In genomic region chr9:80026017-80026416, GRCm38 (mm10) we compare ENCODE assay signal across 8 mouse cellular contexts. TPM values are rescaled to one million over a fixed set of nuclear protein-coding genes. Genes with fewer than 3 reads are reported as not detected.
DNase-seq lines count a peak whose midpoint lies in the region; ATAC-seq lines count a peak whose summit lies in the region.

No protein-coding gene starts in this region.

- no peaks in the 10 kb centered on the region for H3K9me3 ChIP-seq in hindbrain, embryonic 10.5 days
- no peaks in the 10 kb centered on the region for H3K9me3 ChIP-seq in hindbrain, embryonic 16.5 days (ENCODE audit: control insufficient read depth, low read length)
- no peaks in the 10 kb centered on the region for H3K9me3 ChIP-seq in embryonic facial prominence, embryonic 10.5 days
- H3K9me3 ChIP-seq in heart, embryonic 14.5 days (ENCODE audit: control insufficient read depth, low read length): no peaks in the 10 kb centered on the region

- WGBS in hindbrain, embryonic 10.5 days: 3% methylated on average over 2 of the region's 2 CpGs
- WGBS in hindbrain, embryonic 16.5 days: 2% methylated on average over 2 of the region's 2 CpGs
- 2% methylated on average over 2 of the region's 2 CpGs for WGBS in embryonic facial prominence, embryonic 10.5 days
- WGBS in heart, embryonic 14.5 days: 0% methylated on average over 2 of the region's 2 CpGs

- H3K9ac ChIP-seq in hindbrain, embryonic 16.5 days (ENCODE audit: low read depth, low read length): no peak overlapping the region
- no peak overlapping the region for H3K9ac ChIP-seq in heart, embryonic 14.5 days (ENCODE audit: low read length)

- H3K4me1 ChIP-seq in hindbrain, embryonic 10.5 days (replicated peaks): 0 out of 2 replicates have a peak, but pooled peaks cover 3% of the 10 kb centered on the region
- no peaks in the 10 kb centered on the region for H3K4me1 ChIP-seq in hindbrain, embryonic 16.5 days (ENCODE audit: control insufficient read depth, insufficient read depth, low read depth, low read length)
- H3K4me1 ChIP-seq in embryonic facial prominence, embryonic 10.5 days: no peaks in the 10 kb centered on the region
- H3K4me1 ChIP-seq in heart, embryonic 14.5 days (ENCODE audit: control insufficient read depth in 2 of 2, insufficient read depth in 2 of 2, low read length in 2 of 2): peaks cover 4 to 13% of the 10 kb centered on the region in 2 experiments

- H3K27ac ChIP-seq in hindbrain, embryonic 10.5 days: no peak overlapping the region
- no peak overlapping the region for H3K27ac ChIP-seq in hindbrain, embryonic 16.5 days (ENCODE audit: low read depth, low read length)
- H3K27ac ChIP-seq in embryonic facial prominence, embryonic 10.5 days (replicated peaks): no peak overlapping the region
- peak overlapping the region in 1 of 2 experiments; percentile 54; a peak in 1 of 4 replicates for H3K27ac ChIP-seq in heart, embryonic 14.5 days (replicated peaks in 1 of 2; ENCODE audit: control insufficient read depth in 1 of 2, insufficient read depth in 1 of 2, low read depth in 2 of 2, low read length in 2 of 2)

- DNase-seq in hindbrain, embryonic 10.5 days (ENCODE audit: low spot score): peak; percentile 66
- peak; percentile 67 for DNase-seq in adrenal gland, adult 2 months
- DNase-seq in embryonic facial prominence, embryonic 10.5 days (ENCODE audit: low spot score): peak; percentile 72
- peak; percentile 60 for DNase-seq in layer of hippocampus, adult 11-12 months (ENCODE audit: low spot score)
- DNase-seq in lung, postnatal 14 days: peak; percentile 81
- DNase-seq in skeletal muscle tissue, adult 2 months (ENCODE audit: low read depth, low spot score): peak; percentile 62

- no peak for ATAC-seq in hindbrain, embryonic 16.5 days
- no peak for ATAC-seq in heart, embryonic 14.5 days (ENCODE audit: insufficient number of reproducible peaks, insufficient read depth, low FRiP score, low read depth)

- no peak overlapping the region for H3K4me2 ChIP-seq in hindbrain, embryonic 16.5 days (ENCODE audit: low read length)
- H3K4me2 ChIP-seq in heart, embryonic 14.5 days (ENCODE audit: low read length): peak overlapping the region; percentile 11; the same call in 1 of the 2 replicates

- no peak overlapping the region for H3K4me3 ChIP-seq in hindbrain, embryonic 10.5 days
- no peak overlapping the region for H3K4me3 ChIP-seq in hindbrain, embryonic 16.5 days (ENCODE audit: low read length)
- no peak overlapping the region for H3K4me3 ChIP-seq in embryonic facial prominence, embryonic 10.5 days
- no peak overlapping the region for H3K4me3 ChIP-seq in heart, embryonic 14.5 days (ENCODE audit: control insufficient read depth in 1 of 2, insufficient read depth in 1 of 2, low read depth in 1 of 2, low read length in 2 of 2)

- no peaks in the 10 kb centered on the region for H3K27me3 ChIP-seq in hindbrain, embryonic 10.5 days (ENCODE audit: insufficient read depth, poor library complexity, severe bottlenecking)
- H3K27me3 ChIP-seq in hindbrain, embryonic 16.5 days (replicated peaks; ENCODE audit: control insufficient read depth, insufficient read depth, low read length): no peaks in the 10 kb centered on the region
- H3K27me3 ChIP-seq in embryonic facial prominence, embryonic 10.5 days (replicated peaks; ENCODE audit: low read depth, poor library complexity, severe bottlenecking): no peaks in the 10 kb centered on the region
- H3K27me3 ChIP-seq in heart, embryonic 14.5 days (ENCODE audit: control insufficient read depth, insufficient read depth, low read length): no peaks in the 10 kb centered on the region

- no peaks in the 10 kb centered on the region for H3K36me3 ChIP-seq in hindbrain, embryonic 10.5 days
- H3K36me3 ChIP-seq in hindbrain, embryonic 16.5 days (ENCODE audit: control insufficient read depth, insufficient read depth, low read length): no peaks in the 10 kb centered on the region
- no peaks in the 10 kb centered on the region for H3K36me3 ChIP-seq in embryonic facial prominence, embryonic 10.5 days (replicated peaks)
- no peaks in the 10 kb centered on the region for H3K36me3 ChIP-seq in heart, embryonic 14.5 days (ENCODE audit: control insufficient read depth, insufficient read depth, low read length)

RNA-seq across cellular contexts. Expression of gene Filip1, which starts 13.4 kb away (rescaled TPM):
- 4.1 and 7.8 TPM in 2 replicates for polyA plus RNA-seq in hindbrain, embryonic 10.5 days (2016; fragmentation: Nextera tagmentation; extraction: Ambion mirVana)
- polyA plus RNA-seq in hindbrain, embryonic 16.5 days (2015; fragmentation: Nextera tagmentation; extraction: Ambion mirVana): 1.9 and 2.5 TPM in 2 replicates
- total RNA-seq in adrenal gland, adult 2 months (2021): 10 to 100 TPM; 51.8 to 75.4 TPM
- 4.5 and 7.9 TPM in 2 replicates for polyA plus RNA-seq in adrenal gland, adult 2 months (2012; rRNA removed)
- 2.9 and 3.3 TPM in 2 replicates for polyA plus RNA-seq in embryonic facial prominence, embryonic 10.5 days (2016; fragmentation: Nextera tagmentation; extraction: Ambion mirVana)
- 33.9 and 39.3 TPM in 2 replicates for polyA plus RNA-seq in heart, embryonic 14.5 days (2014; fragmentation: Nextera tagmentation; extraction: Ambion mirVana)

RNA-seq across cellular contexts. Expression of gene Senp6, which starts 40.7 kb away (rescaled TPM):
- polyA plus RNA-seq in hindbrain, embryonic 10.5 days (2016; fragmentation: Nextera tagmentation; extraction: Ambion mirVana): 48.2 and 49.8 TPM in 2 replicates
- 36.5 and 43.8 TPM in 2 replicates for polyA plus RNA-seq in hindbrain, embryonic 16.5 days (2015; fragmentation: Nextera tagmentation; extraction: Ambion mirVana)
- total RNA-seq in adrenal gland, adult 2 months (2021): 100 to 1,000 TPM in 1 of 2 experiments, 10 to 100 TPM in 1; 98.5 to 114 TPM
- polyA plus RNA-seq in adrenal gland, adult 2 months (2012; rRNA removed): 29.7 and 30.0 TPM in 2 replicates
- polyA plus RNA-seq in embryonic facial prominence, embryonic 10.5 days (2016; fragmentation: Nextera tagmentation; extraction: Ambion mirVana): 50.9 and 55.3 TPM in 2 replicates
- 51.7 and 52.3 TPM in 2 replicates for polyA plus RNA-seq in heart, embryonic 14.5 days (2014; fragmentation: Nextera tagmentation; extraction: Ambion mirVana)
